Mouse (Mus musculus): ENCODE measurements around the gene Becn1. TPM values are rescaled to one million over a fixed set of nuclear protein-coding genes. Genes with fewer than 3 reads are reported as not detected.

Becn1 gene
- polyA plus RNA-seq, 1 experiment from 2014 or later, result 134 TPM

DNA sequence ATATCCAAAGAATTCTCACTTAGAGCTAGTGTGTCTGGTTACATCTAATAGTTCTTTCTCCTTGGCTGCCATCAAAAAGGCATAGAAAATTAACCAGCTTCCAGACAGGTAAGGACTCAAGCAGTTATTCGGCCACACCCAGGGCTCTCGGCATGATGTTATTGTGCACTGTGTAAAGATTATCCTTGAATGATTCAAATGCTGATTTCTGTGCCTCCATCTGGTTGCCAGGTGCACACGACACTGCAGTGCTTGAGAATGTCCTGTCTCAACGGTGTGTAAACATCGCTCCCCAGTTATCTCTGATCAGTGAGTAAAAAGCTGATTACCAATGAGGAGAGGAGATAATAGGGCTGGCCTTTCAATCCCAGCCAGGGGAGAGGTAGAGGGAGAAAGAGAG lies 5.7 kb upstream of the Becn1 start:
- Histone ChIP-seq H3K4me1 (replicated peaks; ENCODE audit: control insufficient read depth, insufficient read depth, low read length) (no peaks in the 10 kb centered on the region), H3K9ac (ENCODE audit: low read depth, low read length) (no peak overlapping the region), H3K4me2 (no peak overlapping the region), H3K27me3 (replicated peaks; ENCODE audit: control insufficient read depth, insufficient read depth, low read length) (no peaks in the 10 kb centered on the region), H3K36me3 (ENCODE audit: control insufficient read depth, insufficient read depth, low read length) (no peaks in the 10 kb centered on the region), H3K27ac (ENCODE audit: low read depth, low read length) (no peak overlapping the region), H3K4me3 (ENCODE audit: low read depth, low read length) (no peak overlapping the region), H3K9me3 (ENCODE audit: control insufficient read depth, low read length) (no peaks in the 10 kb centered on the region)
- 32% methylated on average over 5 of the region's 5 CpGs for WGBS
- ATAC-seq (replicated peaks; ENCODE audit: low FRiP score) (no peak), DNase-seq (ENCODE audit: low spot score) (no peak)

GRCm38 (mm10) chr11:101301299-101302003 lies 635 bp downstream of the Becn1 start:
- Histone ChIP-seq H3K4me2 (peak overlapping the region; percentile 91), H3K27ac (ENCODE audit: low read depth, low read length) (peak overlapping the region; percentile 39; the same call in 1 of the 2 replicates), H3K9me3 (ENCODE audit: control insufficient read depth, low read length) (no peaks in the 10 kb centered on the region), H3K4me1 (replicated peaks; ENCODE audit: control insufficient read depth, insufficient read depth, low read length) (peaks cover 11% of the 10 kb centered on the region), H3K36me3 (ENCODE audit: control insufficient read depth, insufficient read depth, low read length) (peaks cover 8% of the 10 kb centered on the region; the same call in 1 of the 2 replicates), H3K27me3 (replicated peaks; ENCODE audit: control insufficient read depth, insufficient read depth, low read length) (no peaks in the 10 kb centered on the region), H3K9ac (ENCODE audit: low read depth, low read length) (peak overlapping the region; percentile 85), H3K4me3 (ENCODE audit: low read depth, low read length) (peak overlapping the region; percentile 86)
- DNase-seq (ENCODE audit: low spot score) (no peak), ATAC-seq (replicated peaks; ENCODE audit: low FRiP score) (peak; percentile 39)
- 10% methylated on average over 26 of the region's 26 CpGs for WGBS

- no peak for ATAC-seq (replicated peaks; ENCODE audit: low FRiP score)
- no peak for DNase-seq (ENCODE audit: low spot score)
- H3K9ac ChIP-seq (ENCODE audit: low read depth, low read length), result peak overlapping the region; percentile 85
- WGBS, result 60% methylated on average over 7 of the region's 7 CpGs
- H3K4me3 ChIP-seq (ENCODE audit: low read depth, low read length), result peak overlapping the region; percentile 86
- H3K4me2 ChIP-seq, result peak overlapping the region; percentile 91
- no peaks in the 10 kb centered on the region for H3K9me3 ChIP-seq (ENCODE audit: control insufficient read depth, low read length)
- peaks cover 8% of the 10 kb centered on the region; the same call in 1 of the 2 replicates for H3K36me3 ChIP-seq (ENCODE audit: control insufficient read depth, insufficient read depth, low read length)
- H3K27ac ChIP-seq (ENCODE audit: low read depth, low read length), result no peak overlapping the region
- H3K27me3 ChIP-seq (replicated peaks; ENCODE audit: control insufficient read depth, insufficient read depth, low read length), result no peaks in the 10 kb centered on the region
- H3K4me1 ChIP-seq (replicated peaks; ENCODE audit: control insufficient read depth, insufficient read depth, low read length), result peaks cover 11% of the 10 kb centered on the region
These were observed 1.2 kb downstream of the Becn1 start for GRCm38 (mm10) chr11:101300881-101301280.

- Histone ChIP-seq H3K4me2 (no peak overlapping the region), H3K9me3 (ENCODE audit: control insufficient read depth, low read length) (no peaks in the 10 kb centered on the region), H3K4me3 (ENCODE audit: low read depth, low read length) (no peak overlapping the region), H3K27ac (ENCODE audit: low read depth, low read length) (no peak overlapping the region), H3K4me1 (replicated peaks; ENCODE audit: control insufficient read depth, insufficient read depth, low read length) (peaks cover under 1% of the 10 kb centered on the region; the same call in 1 of the 2 replicates), H3K36me3 (ENCODE audit: control insufficient read depth, insufficient read depth, low read length) (peaks cover 42% of the 10 kb centered on the region), H3K27me3 (replicated peaks; ENCODE audit: control insufficient read depth, insufficient read depth, low read length) (no peaks in the 10 kb centered on the region), H3K9ac (ENCODE audit: low read depth, low read length) (no peak overlapping the region)
- ATAC-seq (replicated peaks; ENCODE audit: low FRiP score), result no peak
- DNase-seq (ENCODE audit: low spot score), result no peak
- 96% methylated on average over 8 of the region's 8 CpGs for WGBS
These were observed 6.9 kb downstream of the Becn1 start for GRCm38 (mm10) chr11:101295191-101295590.

- no peak overlapping the region for H3K27ac ChIP-seq (ENCODE audit: low read depth, low read length)
- 98% methylated on average over 8 of the region's 8 CpGs for WGBS
- no peak overlapping the region for H3K9ac ChIP-seq (ENCODE audit: low read depth, low read length)
- no peaks in the 10 kb centered on the region for H3K4me1 ChIP-seq (replicated peaks; ENCODE audit: control insufficient read depth, insufficient read depth, low read length)
- H3K36me3 ChIP-seq (ENCODE audit: control insufficient read depth, insufficient read depth, low read length), result peaks cover 46% of the 10 kb centered on the region
- no peaks in the 10 kb centered on the region for H3K9me3 ChIP-seq (ENCODE audit: control insufficient read depth, low read length)
- ATAC-seq (replicated peaks; ENCODE audit: low FRiP score) (no peak), DNase-seq (ENCODE audit: low spot score) (no peak)
- no peaks in the 10 kb centered on the region for H3K27me3 ChIP-seq (replicated peaks; ENCODE audit: control insufficient read depth, insufficient read depth, low read length)
- no peak overlapping the region for H3K4me2 ChIP-seq
- no peak overlapping the region for H3K4me3 ChIP-seq (ENCODE audit: low read depth, low read length)
These were observed 10.9 kb downstream of the Becn1 start for GRCm38 (mm10) chr11:101291231-101291630.

- no peak overlapping the region for H3K9ac ChIP-seq (ENCODE audit: low read depth, low read length)
- no peaks in the 10 kb centered on the region for H3K27me3 ChIP-seq (replicated peaks; ENCODE audit: control insufficient read depth, insufficient read depth, low read length)
- 0 out of 2 replicates have a peak, but pooled peaks cover 2% of the 10 kb centered on the region for H3K4me1 ChIP-seq (replicated peaks; ENCODE audit: control insufficient read depth, insufficient read depth, low read length)
- WGBS, result 64% methylated on average over 9 of the region's 9 CpGs
- no peak overlapping the region for H3K4me3 ChIP-seq (ENCODE audit: low read depth, low read length)
- ATAC-seq (replicated peaks; ENCODE audit: low FRiP score), result no peak
- DNase-seq (ENCODE audit: low spot score), result no peak
- H3K9me3 ChIP-seq (ENCODE audit: control insufficient read depth, low read length), result no peaks in the 10 kb centered on the region
- no peak overlapping the region for H3K27ac ChIP-seq (ENCODE audit: low read depth, low read length)
- peaks cover 27% of the 10 kb centered on the region for H3K36me3 ChIP-seq (ENCODE audit: control insufficient read depth, insufficient read depth, low read length)
- no peak overlapping the region for H3K4me2 ChIP-seq
These were observed 14.8 kb downstream of the Becn1 start for GRCm38 (mm10) chr11:101287306-101287705.

GRCm38 (mm10) chr11:101283805-101284204 lies 18.3 kb downstream of the Becn1 start:
- Histone ChIP-seq H3K9ac (ENCODE audit: low read depth, low read length) (no peak overlapping the region), H3K27ac (ENCODE audit: low read depth, low read length) (no peak overlapping the region), H3K4me3 (ENCODE audit: low read depth, low read length) (no peak overlapping the region), H3K27me3 (replicated peaks; ENCODE audit: control insufficient read depth, insufficient read depth, low read length) (no peaks in the 10 kb centered on the region), H3K9me3 (ENCODE audit: control insufficient read depth, low read length) (no peaks in the 10 kb centered on the region), H3K4me2 (no peak overlapping the region), H3K36me3 (ENCODE audit: control insufficient read depth, insufficient read depth, low read length) (peaks cover 4% of the 10 kb centered on the region; the same call in 1 of the 2 replicates), H3K4me1 (replicated peaks; ENCODE audit: control insufficient read depth, insufficient read depth, low read length) (0 out of 2 replicates have a peak, but pooled peaks cover 5% of the 10 kb centered on the region)
- DNase-seq (ENCODE audit: low spot score), result no peak
- 76% methylated on average over 4 of the region's 4 CpGs for WGBS
- no peak for ATAC-seq (replicated peaks; ENCODE audit: low FRiP score)

GRCm38 (mm10) chr11:101282896-101283295 lies 19.2 kb downstream of the Becn1 start:
- H3K27me3 ChIP-seq (replicated peaks; ENCODE audit: control insufficient read depth, insufficient read depth, low read length), result no peaks in the 10 kb centered on the region
- H3K9ac ChIP-seq (ENCODE audit: low read depth, low read length), result no peak overlapping the region
- H3K36me3 ChIP-seq (ENCODE audit: control insufficient read depth, insufficient read depth, low read length), result peaks cover 3% of the 10 kb centered on the region; the same call in 1 of the 2 replicates
- DNase-seq (ENCODE audit: low spot score), result no peak
- no peaks in the 10 kb centered on the region for H3K9me3 ChIP-seq (ENCODE audit: control insufficient read depth, low read length)
- peaks cover 8% of the 10 kb centered on the region for H3K4me1 ChIP-seq (replicated peaks; ENCODE audit: control insufficient read depth, insufficient read depth, low read length)
- H3K4me3 ChIP-seq (ENCODE audit: low read depth, low read length), result no peak overlapping the region
- ATAC-seq (replicated peaks; ENCODE audit: low FRiP score), result no peak
- H3K27ac ChIP-seq (ENCODE audit: low read depth, low read length), result no peak overlapping the region
- H3K4me2 ChIP-seq, result no peak overlapping the region
- 58% methylated on average over 5 of the region's 5 CpGs for WGBS

- WGBS, result 64% methylated on average over 7 of the region's 7 CpGs
- no peak overlapping the region for H3K4me2 ChIP-seq
- H3K9ac ChIP-seq (ENCODE audit: low read depth, low read length), result no peak overlapping the region
- no peaks in the 10 kb centered on the region for H3K27me3 ChIP-seq (replicated peaks; ENCODE audit: control insufficient read depth, insufficient read depth, low read length)
- DNase-seq (ENCODE audit: low spot score), result no peak
- no peak overlapping the region for H3K27ac ChIP-seq (ENCODE audit: low read depth, low read length)
- ATAC-seq (replicated peaks; ENCODE audit: low FRiP score), result no peak
- H3K36me3 ChIP-seq (ENCODE audit: control insufficient read depth, insufficient read depth, low read length), result peaks cover 3% of the 10 kb centered on the region; the same call in 1 of the 2 replicates
- no peak overlapping the region for H3K4me3 ChIP-seq (ENCODE audit: low read depth, low read length)
- H3K4me1 ChIP-seq (replicated peaks; ENCODE audit: control insufficient read depth, insufficient read depth, low read length), result peaks cover 16% of the 10 kb centered on the region
- H3K9me3 ChIP-seq (ENCODE audit: control insufficient read depth, low read length), result no peaks in the 10 kb centered on the region
These were observed 21.2 kb downstream of the Becn1 start for GRCm38 (mm10) chr11:101280837-101281236.
